Mouse (Mus musculus) neural tube, embryonic 13.5 days (tissue): ENCODE measurements around the gene Dusp15. TPM values are rescaled to one million over a fixed set of nuclear protein-coding genes. Genes with fewer than 3 reads are reported as not detected.
A peak's percentile ranks its signal among the peaks of the same experiment; 100 is the strongest.

ENCODE experiments used
- ATAC-seq: fragments of 200-750 bp; cut with Nextera tagmentation; 2 replicates; pipeline ENCODE4 v1.8.0; 2017; ENCODE audit warnings: low read depth, mild to moderate bottlenecking, moderate TSS enrichment, moderate library complexity
- H3K27ac ChIP-seq: fragments of 300-500 bp; sonication (generic); replicated peaks from 2 replicates; pipeline ENCODE4 v1.5.1; 2015; ENCODE audit warnings: moderate library complexity, mild to moderate bottlenecking, inconsistent platforms
- H3K27me3 ChIP-seq: fragments of 300-500 bp; sonication (generic); 2 replicates; pipeline ENCODE4 v1.6.1; 2015; ENCODE audit warnings: mild to moderate bottlenecking, inconsistent platforms
- H3K36me3 ChIP-seq: fragments of 300-500 bp; sonication (generic); 2 replicates; pipeline ENCODE4 v1.6.1; 2015; ENCODE audit warnings: mild to moderate bottlenecking, inconsistent platforms
- H3K4me1 ChIP-seq: fragments of 300-500 bp; sonication (generic); replicated peaks from 2 replicates; pipeline ENCODE4 v1.6.1; 2015; ENCODE audit warnings: inconsistent platforms
- H3K4me2 ChIP-seq: fragments of 300-500 bp; sonication (generic); 2 replicates; pipeline ENCODE4 v1.6.1; 2015; ENCODE audit warnings: inconsistent platforms, mild to moderate bottlenecking, moderate library complexity
- H3K4me3 ChIP-seq: fragments of 300-500 bp; sonication (generic); 2 replicates; pipeline ENCODE4 v1.5.1; 2015; ENCODE audit warnings: mild to moderate bottlenecking, inconsistent platforms
- H3K9ac ChIP-seq: fragments of 300-500 bp; sonication (generic); 2 replicates; pipeline ENCODE4 v1.6.1; 2015; ENCODE audit warnings: moderate library complexity, mild to moderate bottlenecking, inconsistent platforms
- H3K9me3 ChIP-seq: fragments of 300-500 bp; sonication (generic); 2 replicates; pipeline ENCODE4 v1.6.1; 2016; ENCODE audit warnings: inconsistent platforms
- WGBS: fragments of 180-500 bp; shearing (Covaris S2); methylation state at CpG from one replicate; pipeline ENCODE4 v1.1.7; 2015; 5-methylcytosine and 5-hydroxymethylcytosine counted together
- polyA plus RNA-seq: library from polyadenylated mRNA; unstranded; fragments of >200 nt; fragmentation: Nextera tagmentation; extraction: Ambion mirVana; gene quantifications from 2 replicates; pipeline ENCODE4 v1.2.1, GENCODE M21; 2015

The Dusp15 gene
- polyA plus RNA-seq, 1 experiment from 2014 or later: 9.9 TPM

DNA sequence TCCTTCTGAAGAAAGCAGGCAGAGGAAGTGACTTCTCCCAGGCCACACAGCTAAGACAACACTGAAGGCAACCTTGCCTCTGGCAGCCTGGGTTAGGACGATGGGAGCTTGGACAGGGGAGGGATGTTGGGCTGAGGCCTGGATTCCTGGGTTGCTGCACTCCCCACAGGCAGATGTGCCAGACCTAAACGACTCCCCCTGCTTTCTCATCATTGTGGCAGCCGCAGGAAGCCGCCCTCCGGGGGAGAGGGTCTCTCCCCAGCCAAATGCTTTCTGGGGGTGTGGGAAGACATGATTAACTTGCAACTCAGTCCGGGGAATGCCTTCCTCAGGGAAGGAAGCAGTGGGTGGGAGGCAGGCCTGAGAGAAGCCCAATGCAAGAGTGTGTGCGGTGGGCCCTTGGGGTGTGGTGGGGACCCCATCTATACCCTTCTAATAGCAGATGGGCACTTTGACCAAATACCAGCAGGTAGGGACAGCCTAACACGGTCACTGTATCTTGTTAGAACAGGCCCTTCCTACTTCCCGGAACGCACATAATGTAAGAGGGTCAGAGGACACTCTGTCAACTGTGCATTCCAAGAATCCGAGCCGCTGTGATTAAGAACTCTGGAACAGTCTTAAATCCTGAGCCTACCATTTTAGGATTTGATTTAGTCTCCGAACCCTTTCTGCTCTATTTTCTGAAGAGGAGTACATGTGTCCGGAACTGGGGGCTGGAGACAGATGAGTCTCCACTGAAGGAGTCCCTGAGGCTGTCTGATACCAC, 23.1 kb downstream of the Dusp15 start:
- peaks cover 3% of the 10 kb centered on the region; the same call in 1 of the 2 replicates for H3K27me3 ChIP-seq
- H3K27ac ChIP-seq: no peak overlapping the region
- 56% methylated on average over 14 of the region's 14 CpGs for WGBS
- no peaks in the 10 kb centered on the region for H3K36me3 ChIP-seq
- H3K9ac ChIP-seq: peak overlapping the region; percentile 34; the same call in 1 of the 2 replicates
- no peaks in the 10 kb centered on the region for H3K9me3 ChIP-seq
- ATAC-seq: no peak
- peaks cover 15% of the 10 kb centered on the region for H3K4me1 ChIP-seq
- H3K4me3 ChIP-seq: no peak overlapping the region
- no peak overlapping the region for H3K4me2 ChIP-seq

- Histone ChIP-seq H3K4me3 (no peak overlapping the region), H3K4me1 (peaks cover 15% of the 10 kb centered on the region), H3K36me3 (no peaks in the 10 kb centered on the region), H3K27ac (no peak overlapping the region), H3K4me2 (no peak overlapping the region), H3K9ac (peak overlapping the region; percentile 17; the same call in 1 of the 2 replicates), H3K27me3 (no peaks in the 10 kb centered on the region), H3K9me3 (no peaks in the 10 kb centered on the region)
- ATAC-seq: no peak
- 68% methylated on average over 5 of the region's 5 CpGs for WGBS
Measured at GRCm38 (mm10) chr2:152927371-152927770, 24.1 kb downstream of the Dusp15 start.

DNA sequence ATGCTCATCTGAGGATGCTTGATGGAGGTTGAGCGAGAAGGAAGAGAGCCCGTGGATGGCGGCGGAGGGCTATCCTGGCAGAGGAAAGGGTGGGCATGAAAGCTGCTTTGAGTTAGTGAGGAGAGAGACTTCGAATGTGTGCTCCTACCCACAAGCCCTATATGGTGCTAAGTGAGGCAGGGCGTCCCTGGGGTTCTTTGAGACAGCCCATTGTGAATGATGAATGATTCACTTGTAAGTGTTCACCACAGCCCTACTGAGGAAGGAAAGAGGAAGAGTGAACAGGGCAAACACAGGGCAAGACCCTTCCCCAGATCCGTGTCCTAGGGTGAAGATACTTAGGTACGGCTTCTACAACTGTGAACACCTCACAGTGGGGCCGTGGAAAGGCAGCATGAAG, 24.6 kb downstream of the Dusp15 start:
- Histone ChIP-seq H3K4me1 (peaks cover 19% of the 10 kb centered on the region), H3K9ac (no peak overlapping the region), H3K27ac (no peak overlapping the region), H3K27me3 (no peaks in the 10 kb centered on the region), H3K4me3 (no peak overlapping the region), H3K9me3 (no peaks in the 10 kb centered on the region), H3K36me3 (no peaks in the 10 kb centered on the region), H3K4me2 (no peak overlapping the region)
- WGBS: 72% methylated on average over 9 of the region's 9 CpGs
- ATAC-seq: no peak

DNA sequence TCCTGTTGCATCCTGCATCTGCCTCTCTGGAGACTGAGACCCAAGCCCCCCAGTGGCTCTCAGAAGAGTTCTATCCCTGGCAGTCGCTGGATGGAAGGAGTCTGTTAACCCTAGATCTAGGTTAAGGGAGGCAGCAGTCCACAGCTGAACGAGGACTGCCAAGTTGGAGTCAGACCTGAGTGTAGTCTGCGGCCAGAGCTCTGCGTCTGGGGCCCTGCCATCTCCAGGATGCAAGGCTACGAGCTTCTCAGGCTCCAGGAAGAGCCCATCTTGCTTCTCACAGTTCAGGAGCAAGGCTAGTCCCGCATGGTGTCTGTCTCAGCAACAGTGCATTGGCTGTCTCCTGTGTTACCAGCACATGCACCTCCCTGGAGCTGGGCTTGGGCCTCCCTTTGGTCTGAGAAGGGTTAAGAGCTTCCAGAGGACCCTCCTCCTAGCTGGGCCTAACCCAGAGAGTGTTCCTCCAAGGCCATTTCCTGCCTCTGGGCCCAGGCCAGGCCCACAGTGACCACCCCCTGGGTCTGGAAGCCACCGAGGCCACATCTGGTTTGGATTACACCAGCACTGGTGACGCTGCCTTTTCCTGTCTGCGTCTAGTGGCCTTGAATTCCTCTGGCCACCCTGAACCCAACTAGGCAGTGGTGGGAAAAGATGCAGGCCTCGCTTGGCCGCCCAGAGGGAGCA, 26.2 kb downstream of the Dusp15 start:
- Histone ChIP-seq H3K4me3 (no peak overlapping the region), H3K27ac (peak overlapping the region; percentile 20; the same call in 1 of the 2 replicates), H3K36me3 (no peaks in the 10 kb centered on the region), H3K4me1 (peaks cover 17% of the 10 kb centered on the region), H3K4me2 (no peak overlapping the region), H3K9me3 (no peaks in the 10 kb centered on the region), H3K9ac (no peak overlapping the region), H3K27me3 (no peaks in the 10 kb centered on the region)
- WGBS: 71% methylated on average over 11 of the region's 11 CpGs
- ATAC-seq: no peak

- Histone ChIP-seq H3K4me3 (no peak overlapping the region), H3K9me3 (no peaks in the 10 kb centered on the region), H3K27ac (no peak overlapping the region), H3K4me2 (no peak overlapping the region), H3K27me3 (no peaks in the 10 kb centered on the region), H3K36me3 (no peaks in the 10 kb centered on the region), H3K4me1 (peaks cover 11% of the 10 kb centered on the region), H3K9ac (no peak overlapping the region)
- 90% methylated on average over 5 of the region's 5 CpGs for WGBS
- ATAC-seq: no peak
Measured at GRCm38 (mm10) chr2:152924543-152924942, 27.0 kb downstream of the Dusp15 start.

DNA sequence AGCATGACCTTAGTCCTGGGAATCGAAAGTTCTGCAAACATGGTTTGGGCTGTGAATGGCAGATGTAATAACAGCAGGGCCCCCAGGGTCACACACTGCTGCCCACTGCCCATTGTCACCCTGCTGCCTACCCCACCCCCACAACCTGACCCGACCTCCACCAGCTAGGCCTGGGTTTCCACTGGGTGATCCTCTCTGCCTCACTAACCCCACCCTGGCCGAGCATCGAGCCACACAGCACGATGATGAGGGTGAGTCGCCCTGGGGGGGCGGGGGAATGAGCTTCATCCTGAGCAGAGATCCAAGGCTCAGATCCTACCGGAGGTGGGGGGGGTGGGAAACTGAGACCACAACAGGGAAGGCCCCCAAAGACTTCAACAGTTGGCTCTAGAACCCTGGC, 27.4 kb downstream of the Dusp15 start:
- WGBS: 62% methylated on average over 8 of the region's 8 CpGs
- Histone ChIP-seq H3K27me3 (no peaks in the 10 kb centered on the region), H3K9ac (no peak overlapping the region), H3K9me3 (no peaks in the 10 kb centered on the region), H3K27ac (no peak overlapping the region), H3K36me3 (no peaks in the 10 kb centered on the region), H3K4me3 (no peak overlapping the region), H3K4me2 (no peak overlapping the region), H3K4me1 (peaks cover 11% of the 10 kb centered on the region)
- ATAC-seq: no peak

DNA sequence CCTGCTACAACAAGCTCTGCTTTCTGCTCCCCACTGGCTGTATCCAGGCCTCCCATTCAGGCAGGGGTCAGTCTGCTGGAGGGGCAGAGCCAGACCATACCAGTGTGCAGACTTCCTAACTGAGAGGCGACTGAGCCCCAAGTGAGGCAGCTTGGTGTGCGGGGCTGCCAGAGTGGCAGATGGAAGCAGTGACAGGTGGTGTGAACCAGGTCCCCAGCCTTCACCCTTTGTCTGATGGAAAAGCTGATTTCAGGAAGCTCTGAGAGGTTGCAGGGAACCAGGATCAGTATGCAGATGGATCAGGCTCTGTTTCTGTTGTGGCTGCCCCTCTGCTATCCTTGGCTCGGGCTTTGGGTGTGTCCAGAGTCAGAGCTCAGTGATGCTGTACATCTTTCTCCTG, 27.9 kb downstream of the Dusp15 start:
- WGBS: 82% methylated on average over 3 of the region's 3 CpGs
- Histone ChIP-seq H3K36me3 (no peaks in the 10 kb centered on the region), H3K4me1 (peaks cover 11% of the 10 kb centered on the region), H3K27ac (no peak overlapping the region), H3K27me3 (no peaks in the 10 kb centered on the region), H3K9me3 (no peaks in the 10 kb centered on the region), H3K9ac (no peak overlapping the region), H3K4me3 (no peak overlapping the region), H3K4me2 (no peak overlapping the region)
- ATAC-seq: no peak

- H3K4me1 ChIP-seq: peaks cover 15% of the 10 kb centered on the region
- no peak overlapping the region for H3K27ac ChIP-seq
- H3K27me3 ChIP-seq: peaks cover 4% of the 10 kb centered on the region; the same call in 1 of the 2 replicates
- no peak overlapping the region for H3K9ac ChIP-seq
- ATAC-seq: no peak
- no peaks in the 10 kb centered on the region for H3K36me3 ChIP-seq
- no peak overlapping the region for H3K4me2 ChIP-seq
- H3K4me3 ChIP-seq: no peak overlapping the region
- WGBS: 30% methylated on average over 7 of the region's 7 CpGs
- H3K9me3 ChIP-seq: no peaks in the 10 kb centered on the region
Measured at GRCm38 (mm10) chr2:152922376-152922775, 29.1 kb downstream of the Dusp15 start.

DNA sequence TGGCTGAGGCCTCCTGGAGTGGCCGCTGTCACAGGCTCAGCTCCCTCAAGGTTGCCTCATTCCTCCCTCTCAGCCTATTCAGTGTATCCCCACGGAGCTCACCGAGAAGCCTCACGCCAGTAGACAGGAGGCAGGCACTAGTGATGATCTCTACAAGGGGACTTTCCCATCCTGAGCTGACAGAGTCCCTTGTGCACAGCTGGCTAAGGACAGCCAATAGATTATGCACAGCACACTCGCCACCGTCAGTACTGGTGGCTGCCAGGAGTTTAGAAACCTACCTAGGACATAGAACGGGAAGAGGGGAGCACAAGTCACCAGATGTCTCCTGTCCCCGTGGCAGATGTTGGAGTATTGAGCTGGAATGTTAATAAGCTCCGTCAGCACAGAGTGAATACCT, 33.8 kb downstream of the Dusp15 start:
- no peak overlapping the region for H3K9ac ChIP-seq
- no peak for ATAC-seq
- peaks cover 23% of the 10 kb centered on the region for H3K27me3 ChIP-seq
- no peak overlapping the region for H3K4me3 ChIP-seq
- no peaks in the 10 kb centered on the region for H3K36me3 ChIP-seq
- H3K27ac ChIP-seq: no peak overlapping the region
- peaks cover 17% of the 10 kb centered on the region for H3K4me1 ChIP-seq
- H3K4me2 ChIP-seq: no peak overlapping the region
- no peaks in the 10 kb centered on the region for H3K9me3 ChIP-seq
- 63% methylated on average over 9 of the region's 9 CpGs for WGBS

- H3K27ac ChIP-seq: no peak overlapping the region
- no peak overlapping the region for H3K4me3 ChIP-seq
- H3K9me3 ChIP-seq: no peaks in the 10 kb centered on the region
- no peaks in the 10 kb centered on the region for H3K36me3 ChIP-seq
- no peak overlapping the region for H3K9ac ChIP-seq
- 60% methylated on average over 5 of the region's 5 CpGs for WGBS
- ATAC-seq: no peak
- H3K4me2 ChIP-seq: no peak overlapping the region
- H3K27me3 ChIP-seq: peaks cover 39% of the 10 kb centered on the region
- peaks cover 13% of the 10 kb centered on the region for H3K4me1 ChIP-seq
Measured at GRCm38 (mm10) chr2:152916111-152916510, 35.4 kb downstream of the Dusp15 start.

- 73% methylated on average over 4 of the region's 4 CpGs for WGBS
- Histone ChIP-seq H3K4me2 (no peak overlapping the region), H3K9ac (no peak overlapping the region), H3K9me3 (no peaks in the 10 kb centered on the region), H3K27ac (no peak overlapping the region), H3K36me3 (no peaks in the 10 kb centered on the region), H3K27me3 (peaks cover 45% of the 10 kb centered on the region), H3K4me1 (peaks cover 13% of the 10 kb centered on the region), H3K4me3 (no peak overlapping the region)
- ATAC-seq: no peak
Measured at GRCm38 (mm10) chr2:152915453-152915852, 36.0 kb downstream of the Dusp15 start.

DNA sequence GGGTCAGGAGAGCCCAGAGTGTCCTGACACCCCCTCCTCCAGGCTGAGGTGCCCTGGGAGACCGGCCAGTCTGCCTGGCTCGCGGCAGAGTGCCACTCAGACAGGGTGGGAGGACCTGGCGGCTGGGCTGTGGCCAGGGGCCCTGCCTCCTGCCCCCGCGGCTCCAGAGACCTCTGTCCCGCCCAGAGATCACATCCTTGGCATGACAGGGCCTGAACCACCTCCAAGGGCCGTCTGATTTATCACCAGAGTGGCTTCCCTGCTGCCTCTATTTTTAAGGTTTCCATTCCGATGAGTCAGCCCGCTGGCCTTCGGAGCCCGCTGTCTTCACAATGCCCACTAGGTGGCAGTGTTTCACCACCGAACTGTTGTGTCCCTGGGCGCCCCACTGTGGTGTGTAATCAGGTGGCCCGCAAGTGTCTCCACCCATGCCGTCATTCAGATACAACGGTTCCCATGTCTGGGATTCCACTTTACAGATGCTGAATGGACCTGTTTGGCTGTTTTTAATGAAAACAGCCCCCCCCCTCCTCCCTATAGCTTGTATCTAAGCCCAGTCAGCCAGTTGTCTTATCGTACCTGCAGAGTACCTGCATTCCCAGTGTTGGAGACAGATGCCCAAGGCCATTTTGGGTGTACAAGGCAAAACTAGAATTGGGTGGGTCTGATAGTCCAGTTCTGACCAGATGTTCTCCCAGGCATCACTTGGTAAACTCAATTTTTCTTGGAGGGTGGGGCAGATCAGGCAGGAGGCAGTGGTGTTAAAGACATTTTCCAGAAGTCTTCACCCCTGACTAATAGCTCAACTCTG, 37.0 kb downstream of the Dusp15 start:
- ATAC-seq: peak; percentile 75
- Histone ChIP-seq H3K9me3 (no peaks in the 10 kb centered on the region), H3K4me1 (peaks cover 13% of the 10 kb centered on the region), H3K27me3 (peaks cover 53% of the 10 kb centered on the region), H3K27ac (no peak overlapping the region), H3K9ac (peak overlapping the region; percentile 57), H3K4me3 (peak overlapping the region; percentile 24), H3K4me2 (peak overlapping the region; percentile 49), H3K36me3 (no peaks in the 10 kb centered on the region)
- 4% methylated on average over 18 of the region's 18 CpGs for WGBS
